Mouse (Mus musculus) c-Kit-negative CD71-positive TER-119-positive erythroid progenitor cells, embryonic 14.5 days (primary cell): Measurements from ENCODE around the gene Osbpl6.

Source experiments
- DNase-seq: peaks from one replicate; pipeline ENCODE4 v3.0.0-alpha.2; 2013; ENCODE audit warnings: low read depth, low spot score

Osbpl6 gene

GRCm38 (mm10) chr2:76647883-76648570 lies 241.7 kb downstream of the Osbpl6 start, which contains the start of the genes Prkra and Pjvk:
Prkra (minus strand) TSS chr2:76648015.
Pjvk (plus strand) TSS chr2:76648476.
- peak; percentile 86 for DNase-seq

- no peak for DNase-seq
Observed at GRCm38 (mm10) chr2:76648666-76649141, 242.4 kb downstream of the Osbpl6 start.
